8 mouse cellular contexts compared by ENCODE assay signal in the genomic region with DNA sequence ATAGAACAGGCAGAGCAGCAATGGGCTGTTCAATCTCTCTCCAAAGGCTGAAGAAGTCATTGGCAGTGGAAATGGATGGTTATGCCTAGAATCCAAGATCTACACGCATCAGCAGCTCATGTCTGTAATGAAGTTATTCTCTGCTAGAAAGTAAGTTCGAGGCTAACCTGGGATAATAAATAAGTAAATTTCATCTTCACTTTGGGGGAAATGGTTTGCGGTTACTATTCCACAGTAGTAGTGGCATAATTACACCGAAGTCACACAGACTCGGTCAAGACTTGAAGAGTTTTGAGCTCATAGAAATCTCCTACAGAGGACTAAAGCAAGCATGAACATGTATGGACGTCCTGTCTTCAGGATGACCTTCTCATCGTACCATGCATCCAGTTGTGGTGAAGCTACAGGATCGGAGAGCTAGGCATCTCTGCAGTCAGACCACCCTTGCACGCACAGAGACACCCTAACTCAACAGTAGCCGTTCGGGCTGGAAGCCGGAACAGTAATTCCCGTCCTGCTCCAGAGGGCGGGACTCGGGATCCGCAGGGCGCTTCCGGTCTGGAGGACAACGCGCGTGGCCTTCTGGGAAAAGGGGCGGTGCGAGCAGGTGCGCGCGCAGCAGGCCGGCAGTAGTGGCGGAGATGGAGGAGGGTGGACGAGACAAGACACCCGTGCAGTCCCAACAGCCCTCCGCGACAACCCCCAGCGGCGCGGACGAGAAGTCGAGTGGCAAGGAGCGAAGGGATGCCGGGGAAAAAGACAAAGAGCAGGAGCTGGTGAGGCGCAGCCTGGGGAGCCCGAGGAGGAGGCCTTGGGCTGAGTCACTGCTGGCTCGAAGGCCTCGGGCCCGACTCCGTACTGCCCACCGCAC. TPM values are rescaled to one million over a fixed set of nuclear protein-coding genes. Genes with fewer than 3 reads are reported as not detected.
DNase-seq lines count a peak whose midpoint lies in the region; ATAC-seq lines count a peak whose summit lies in the region.

A gene (plus strand): TSS at position 577 of the 871 bp plus-strand sequence.

- no peaks in the 10 kb centered on the region for H3K9me3 ChIP-seq in megakaryocyte, embryonic 14.5 days

- H3K4me1 ChIP-seq in megakaryocyte, embryonic 14.5 days, result peaks cover 20% of the 10 kb centered on the region

- H3K27me3 ChIP-seq in megakaryocyte, embryonic 14.5 days (replicated peaks), result peaks cover 14% of the 10 kb centered on the region

- peak within 1 kb of the TSS; percentile 97 for H3K4me3 ChIP-seq in megakaryocyte, embryonic 14.5 days (replicated peaks)

- peaks cover 34% of the 10 kb centered on the region for H3K36me3 ChIP-seq in megakaryocyte, embryonic 14.5 days (replicated peaks; ENCODE audit: low read length)

- DNase-seq in ZHBTc4 (ENCODE audit: low read depth, low spot score), result peak; percentile 98
- peak; percentile 90 to 94 for DNase-seq in gastrocnemius, adult 8-10 months (ENCODE audit: low spot score in 2 of 2)
- DNase-seq in hindlimb bud, embryonic 11.5 days (ENCODE audit: extremely low spot score, low read depth, low spot score), result peak; percentile 72
- peak; percentile 91 to 96 for DNase-seq in left cerebral cortex, adult 8-10 months (ENCODE audit: low spot score in 2 of 2)
- peak; percentile 97 to 98 for DNase-seq in right cerebral cortex, postnatal 10 days (ENCODE audit: low spot score in 2 of 2)
- peak; percentile 99 for DNase-seq in urinary bladder, postnatal 25 days (ENCODE audit: low spot score)

- peak; percentile 99 for ATAC-seq in common myeloid progenitor, adult 5-6 weeks (replicated peaks; ENCODE audit: low read depth, poor library complexity, severe bottlenecking)

RNA-seq across cellular contexts. Expression of the gene that starts here (rescaled TPM):
- total RNA-seq in common myeloid progenitor, adult 5-6 weeks (2017), result 190 and 205 TPM in 2 replicates
- 100 to 1,000 TPM; 253 to 300 (median 286) TPM for total RNA-seq in gastrocnemius, adult 8-10 months (2022)
- total RNA-seq in left cerebral cortex, adult 8-10 months (2022), result 100 to 1,000 TPM; 222 to 245 (median 230) TPM
- 33.0 and 128 TPM in 2 replicates for polyA plus RNA-seq in megakaryocyte, embryonic 14.5 days (2012; ENCODE audit: insufficient read depth, low replicate concordance)

Comparison
In these comparisons a context has a peak if more than half of its experiments do, and no peak if none do; other contexts are left out.
1. Peak in every context shown above with its lines: DNase-seq, ATAC-seq and H3K4me3 ChIP-seq.